Mouse (Mus musculus): ENCODE data around the gene Il1a. TPM values are rescaled to one million over a fixed set of nuclear protein-coding genes. Genes with fewer than 3 reads are reported as not detected.

Il1a gene
- polyA plus RNA-seq (2014; fragmentation: Illumina TruSeq; extraction: RNeasy Lipid Tissue Mini Kit (QIAGEN cat#74804); ENCODE audit: insufficient read depth, low read depth, low replicate concordance): 1.6 TPM

GRCm38 (mm10) chr2:129309836-129310235, at the start of gene Il1a:
Gene Il1a (minus strand): TSS chr2:129309972.

GRCm38 (mm10) chr2:129296671-129297588, 12.8 kb downstream of the Il1a start, which contains the start of gene Ckap2l:
Gene Ckap2l (minus strand): TSS chr2:129297212.

Other genes with a start within 250 kb of the Il1a start
- gene Ttl, start 244.0 kb downstream of the Il1a start, polyA plus RNA-seq (2014; fragmentation: Illumina TruSeq; extraction: RNeasy Lipid Tissue Mini Kit (QIAGEN cat#74804); ENCODE audit: insufficient read depth, low read depth, low replicate concordance): 9.4 TPM
- 5.8 TPM for gene Polr1b, start 209.0 kb downstream of the Il1a start, polyA plus RNA-seq (2014; fragmentation: Illumina TruSeq; extraction: RNeasy Lipid Tissue Mini Kit (QIAGEN cat#74804); ENCODE audit: insufficient read depth, low read depth, low replicate concordance)
- gene Chchd5, start 180.3 kb downstream of the Il1a start, polyA plus RNA-seq (2014; fragmentation: Illumina TruSeq; extraction: RNeasy Lipid Tissue Mini Kit (QIAGEN cat#74804); ENCODE audit: insufficient read depth, low read depth, low replicate concordance): 12.5 TPM
- gene Slc20a1, start 111.2 kb downstream of the Il1a start, polyA plus RNA-seq (2014; fragmentation: Illumina TruSeq; extraction: RNeasy Lipid Tissue Mini Kit (QIAGEN cat#74804); ENCODE audit: insufficient read depth, low read depth, low replicate concordance): 15.2 TPM
- 0.69 TPM for gene Ckap2l, start 12.8 kb downstream of the Il1a start, polyA plus RNA-seq (2014; fragmentation: Illumina TruSeq; extraction: RNeasy Lipid Tissue Mini Kit (QIAGEN cat#74804); ENCODE audit: insufficient read depth, low read depth, low replicate concordance)
- 20.2 TPM for gene Il1b, start 61.2 kb upstream of the Il1a start, polyA plus RNA-seq (2014; fragmentation: Illumina TruSeq; extraction: RNeasy Lipid Tissue Mini Kit (QIAGEN cat#74804); ENCODE audit: insufficient read depth, low read depth, low replicate concordance)
- not detected for gene F830045P16Rik, start 226.6 kb upstream of the Il1a start, polyA plus RNA-seq (2014; fragmentation: Illumina TruSeq; extraction: RNeasy Lipid Tissue Mini Kit (QIAGEN cat#74804); ENCODE audit: insufficient read depth, low read depth, low replicate concordance)

All from lung, adult 10 weeks (tissue).